Mouse (Mus musculus) liver, embryonic 14.5 days (tissue): Measurements from ENCODE around the gene Olfm1. TPM values are rescaled to one million over a fixed set of nuclear protein-coding genes. Genes with fewer than 3 reads are reported as not detected.

Source experiments
- ATAC-seq: fragments of 200-750 bp; cut with Nextera tagmentation; 2 replicates; pipeline ENCODE4 v1.8.0; 2017; ENCODE audit warnings: moderate number of reproducible peaks, mild to moderate bottlenecking, moderate library complexity; ENCODE audit not compliant: insufficient read depth
- DNase-seq, 3 experiments: peaks; one replicate each; pipeline ENCODE4 v3.0.0-alpha.2; 2012 to 2013; ENCODE audit warnings: low read depth in 3 of 3, low spot score in 3 of 3
- H3K27ac ChIP-seq: fragments of 300-500 bp; sonication (generic); 2 replicates; pipeline ENCODE4 v1.5.1; 2014; ENCODE audit warnings: moderate library complexity, mild to moderate bottlenecking, control low read depth, inconsistent platforms
- H3K27me3 ChIP-seq: fragments of 300-500 bp; sonication (generic); 2 replicates; pipeline ENCODE4 v1.6.1; 2014; ENCODE audit warnings: mild to moderate bottlenecking, low read length, moderate library complexity; ENCODE audit not compliant: control insufficient read depth, insufficient read depth
- H3K36me3 ChIP-seq: fragments of 300-500 bp; sonication (generic); replicated peaks from 2 replicates; pipeline ENCODE4 v1.6.1; 2014; ENCODE audit warnings: low read depth; ENCODE audit not compliant: control insufficient read depth, insufficient read depth
- H3K4me1 ChIP-seq, 2 experiments: fragments of 200-500 bp in 1 of 2; fragments of 300-500 bp in 1 of 2; sonication (generic) in 1 of 2; replicated peaks; 2 replicates each; pipeline ENCODE4 v1.6.1; 2012 to 2014; ENCODE audit warnings: antibody characterized with exemption in 1 of 2, inconsistent platforms in 1 of 2, low read length in 1 of 2; ENCODE audit not compliant: control insufficient read depth in 2 of 2, insufficient read depth in 2 of 2
- H3K4me2 ChIP-seq: fragments of 300-500 bp; sonication (generic); 2 replicates; pipeline ENCODE4 v1.6.1; 2014; ENCODE audit warnings: low read depth, mild to moderate bottlenecking, control low read depth, moderate library complexity
- H3K4me3 ChIP-seq, 2 experiments: fragments of 200-500 bp in 1 of 2; fragments of 300-500 bp in 1 of 2; sonication (generic) in 1 of 2; 2 replicates each; pipeline ENCODE4 v1.5.1; 2012 to 2014; ENCODE audit warnings: low read depth in 2 of 2, low read length in 2 of 2, mild to moderate bottlenecking in 2 of 2, control low read depth in 1 of 2, inconsistent platforms in 1 of 2, moderate library complexity in 1 of 2; ENCODE audit not compliant: insufficient read depth in 1 of 2
- H3K9ac ChIP-seq: fragments of 300-500 bp; sonication (generic); replicated peaks from 2 replicates; pipeline ENCODE4 v1.6.1; 2014; ENCODE audit warnings: mild to moderate bottlenecking, control low read depth, moderate library complexity
- H3K9me3 ChIP-seq: fragments of 300-500 bp; sonication (generic); 2 replicates; pipeline ENCODE4 v1.6.1; 2016; ENCODE audit warnings: low read length, mixed read lengths; ENCODE audit not compliant: control insufficient read depth
- CTCF ChIP-seq: IDR thresholded peaks from 2 replicates; pipeline ENCODE4 v1.5.1; 2016; ENCODE audit warnings: antibody characterized with exemption, low read depth, control low read depth
- EP300 ChIP-seq: IDR thresholded peaks from 2 replicates; pipeline ENCODE4 v1.6.1; 2016; ENCODE audit warnings: antibody characterized with exemption, low read depth
- WGBS: fragments of 180-500 bp; shearing (Covaris S2); extraction: QIAGEN DNeasy Blood & Tissue Kit; methylation state at CpG from one replicate; pipeline ENCODE4 v1.1.7; 2014; ENCODE audit not compliant: insufficient replicate concordance; 5-methylcytosine and 5-hydroxymethylcytosine counted together
- polyA plus RNA-seq, 2 experiments: library from polyadenylated mRNA; depleted of rRNA in 1 of 2; stranded (reverse) in 1 of 2; unstranded in 1 of 2; fragments of >200 nt; fragmentation: Nextera tagmentation in 1 of 2; extraction: Ambion mirVana in 1 of 2; gene quantifications; 2 replicates each; pipeline versions ENCODE4 v1.2.1 to v1.2.3; 2012 to 2014

The Olfm1 gene
- polyA plus RNA-seq, 2 experiments = 2.5 to 2.6 TPM

- H3K27me3 ChIP-seq = no peaks in the 10 kb centered on the region
- H3K27ac ChIP-seq = no peak overlapping the region
- no peak for TF ChIP-seq EP300
- no peak for TF ChIP-seq CTCF
- H3K4me2 ChIP-seq = no peak overlapping the region
- H3K4me3 ChIP-seq = no peak overlapping the region
- H3K9me3 ChIP-seq = no peaks in the 10 kb centered on the region
- no peak for DNase-seq
- ATAC-seq = no peak
- 59% methylated on average over 11 of the region's 11 CpGs for WGBS
- no peaks in the 10 kb centered on the region for H3K4me1 ChIP-seq
- no peak overlapping the region for H3K9ac ChIP-seq
- no peaks in the 10 kb centered on the region for H3K36me3 ChIP-seq
These were observed 54.3 kb downstream of the Olfm1 start for GRCm38 (mm10) chr2:28247098-28247497.

- H3K9ac ChIP-seq = no peak overlapping the region
- H3K4me2 ChIP-seq = no peak overlapping the region
- 54% methylated on average over 4 of the region's 4 CpGs for WGBS
- H3K27me3 ChIP-seq = no peaks in the 10 kb centered on the region
- no peak overlapping the region for H3K27ac ChIP-seq
- DNase-seq (no peak), ATAC-seq (no peak)
- no peaks in the 10 kb centered on the region for H3K4me1 ChIP-seq
- no peaks in the 10 kb centered on the region for H3K36me3 ChIP-seq
- no peaks in the 10 kb centered on the region for H3K9me3 ChIP-seq
- no peak overlapping the region for H3K4me3 ChIP-seq
- TF ChIP-seq EP300 (no peak), CTCF (no peak)
These were observed 59.8 kb downstream of the Olfm1 start for GRCm38 (mm10) chr2:28252554-28252953.

- no peak for ATAC-seq
- no peak for TF ChIP-seq CTCF
- no peak for TF ChIP-seq EP300
- Histone ChIP-seq H3K4me3 (no peak overlapping the region), H3K27me3 (no peaks in the 10 kb centered on the region), H3K9ac (no peak overlapping the region), H3K27ac (no peak overlapping the region), H3K4me1 (no peaks in the 10 kb centered on the region), H3K9me3 (no peaks in the 10 kb centered on the region), H3K36me3 (no peaks in the 10 kb centered on the region), H3K4me2 (no peak overlapping the region)
- WGBS = 73% methylated on average over 7 of the region's 7 CpGs
- DNase-seq = no peak
These were observed 63.2 kb downstream of the Olfm1 start for GRCm38 (mm10) chr2:28256029-28256428.

GRCm38 (mm10) chr2:28261438-28261837 is 68.6 kb downstream of the Olfm1 start:
- no peak overlapping the region for H3K4me3 ChIP-seq
- no peak for DNase-seq
- H3K27ac ChIP-seq = no peak overlapping the region
- WGBS = 63% methylated on average over 3 of the region's 3 CpGs
- no peaks in the 10 kb centered on the region for H3K9me3 ChIP-seq
- H3K4me1 ChIP-seq = no peaks in the 10 kb centered on the region
- H3K36me3 ChIP-seq = no peaks in the 10 kb centered on the region
- H3K9ac ChIP-seq = no peak overlapping the region
- H3K27me3 ChIP-seq = no peaks in the 10 kb centered on the region
- no peak overlapping the region for H3K4me2 ChIP-seq
- TF ChIP-seq EP300 (no peak), CTCF (no peak)
- no peak for ATAC-seq

- no peak for TF ChIP-seq CTCF
- TF ChIP-seq EP300 = no peak
- Histone ChIP-seq H3K4me3 (no peak overlapping the region), H3K9me3 (no peaks in the 10 kb centered on the region), H3K36me3 (no peaks in the 10 kb centered on the region), H3K4me1 (no peaks in the 10 kb centered on the region), H3K27me3 (no peaks in the 10 kb centered on the region), H3K27ac (no peak overlapping the region), H3K9ac (no peak overlapping the region), H3K4me2 (no peak overlapping the region)
- no peak for DNase-seq
- no peak for ATAC-seq
- WGBS = 64% methylated on average over 3 of the region's 3 CpGs
These were observed 75.0 kb downstream of the Olfm1 start for GRCm38 (mm10) chr2:28267776-28268275.
